Mouse (Mus musculus) gastrocnemius, adult 18-20 months (tissue): ENCODE results near the gene Pcsk2. TPM values are rescaled to one million over a fixed set of nuclear protein-coding genes. Genes with fewer than 3 reads are reported as not detected.

Source experiments
- DNase-seq: peaks from one replicate; pipeline ENCODE4 v3.0.0; 2021; ENCODE audit warnings: low spot score
- total RNA-seq, 2 experiments: library from RNA; stranded (reverse); gene quantifications; 2 replicates each; pipeline ENCODE4 v1.2.3; 2021

The Pcsk2 gene
- total RNA-seq, 2 experiments from 2014 or later: 0.05 TPM; not detected in 1

DNA sequence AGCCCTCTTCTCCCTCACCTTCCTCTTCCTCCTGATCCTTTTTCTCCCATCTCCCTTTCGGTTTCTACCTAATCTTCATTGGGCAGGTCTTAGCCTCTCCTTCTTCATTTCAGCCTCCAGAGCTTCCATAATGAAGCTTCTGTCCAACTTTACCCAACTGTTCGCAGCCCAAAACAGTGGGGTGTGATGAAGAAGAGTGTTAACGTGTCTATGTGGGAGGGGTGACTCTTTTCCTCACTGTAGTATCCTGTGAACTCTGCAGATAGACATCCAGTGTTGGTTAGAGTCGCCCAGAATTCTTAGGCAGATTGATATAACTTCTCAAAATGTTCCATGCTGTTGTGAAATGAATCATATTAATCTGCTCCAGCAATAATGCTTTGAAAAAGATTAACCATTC lies 98.4 kb downstream of the Pcsk2 start:
- DNase-seq: no peak

DNA sequence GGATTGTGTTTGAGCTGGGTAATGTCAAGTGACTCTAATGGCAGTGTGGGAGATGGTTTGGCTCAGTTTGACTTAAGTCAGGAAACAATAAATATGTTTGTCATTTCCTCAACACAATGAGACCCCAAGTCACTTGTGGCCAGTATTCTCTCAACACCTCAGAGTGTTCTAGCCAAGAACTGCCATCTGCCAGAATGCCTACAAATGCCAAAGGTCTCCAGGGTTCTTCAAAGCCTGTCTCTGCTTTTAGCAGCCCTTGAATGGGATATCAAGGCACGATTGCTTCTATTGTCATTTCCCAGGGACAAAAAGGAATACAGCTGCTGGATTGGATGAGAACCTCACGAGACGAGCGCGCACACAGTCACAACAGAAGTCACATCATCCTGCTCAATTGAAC lies 100.0 kb downstream of the Pcsk2 start:
- no peak for DNase-seq

- DNase-seq: no peak
These were observed 108.7 kb downstream of the Pcsk2 start for GRCm38 (mm10) chr2:143654621-143655020.

DNA sequence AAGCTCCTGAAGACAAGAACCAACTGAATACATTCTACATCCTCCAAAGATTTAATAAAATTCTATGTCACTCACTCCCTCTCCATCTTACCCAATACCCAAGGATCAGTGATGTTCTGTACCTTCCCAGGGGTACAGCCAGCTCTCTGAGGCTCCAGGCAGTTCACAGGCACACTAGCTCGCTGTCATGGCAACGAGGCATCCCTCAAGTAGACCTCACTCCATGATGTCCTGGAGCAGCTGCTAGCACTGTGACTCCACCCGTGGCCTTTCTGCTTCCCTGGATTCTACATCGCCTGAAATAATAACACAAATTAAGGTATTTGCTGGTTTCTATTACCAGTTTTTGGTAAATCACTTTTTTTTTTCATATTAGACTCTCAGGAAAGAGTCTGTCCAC lies 111.0 kb downstream of the Pcsk2 start:
- no peak for DNase-seq

GRCm38 (mm10) chr2:143666785-143667184 lies 120.8 kb downstream of the Pcsk2 start:
- no peak for DNase-seq

DNA sequence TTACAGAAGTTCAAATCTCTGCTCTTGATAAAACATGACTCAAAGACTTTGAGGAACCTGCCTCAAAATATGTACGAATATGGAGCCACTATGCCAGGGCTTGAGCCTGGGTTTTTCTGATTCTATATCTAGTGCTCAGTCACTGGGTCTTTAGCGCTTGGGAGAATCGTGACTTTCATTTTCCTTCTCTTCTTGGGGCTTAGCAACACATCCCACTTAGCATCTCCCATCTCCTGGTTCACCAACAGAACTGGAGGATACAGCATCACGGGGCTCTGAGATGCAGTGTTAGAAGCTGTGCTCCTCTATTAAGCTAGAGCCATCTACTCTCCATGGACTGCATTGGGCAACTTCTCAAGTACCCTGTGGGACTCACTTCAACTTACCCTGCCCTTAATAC lies 131.9 kb downstream of the Pcsk2 start:
- no peak for DNase-seq

DNA sequence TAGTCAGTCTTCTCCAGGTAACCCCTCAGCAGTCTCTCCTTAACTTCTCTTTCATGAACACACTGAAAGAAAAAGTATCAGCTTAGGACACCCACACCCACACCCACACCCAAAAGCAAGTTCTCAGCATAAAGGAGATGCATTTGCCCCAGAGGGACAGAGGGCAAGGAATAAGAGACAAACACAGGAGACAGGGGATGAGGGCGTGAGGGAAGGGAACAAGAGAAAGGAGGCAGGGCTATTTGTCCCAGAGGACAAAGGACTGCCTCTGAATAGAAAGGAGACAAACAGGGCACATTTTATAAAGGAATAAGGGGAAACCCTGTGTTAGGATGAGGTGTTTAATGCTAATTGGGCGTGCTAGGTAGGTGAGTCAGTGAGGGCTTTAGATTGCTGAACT lies 133.6 kb downstream of the Pcsk2 start:
- no peak for DNase-seq

DNA sequence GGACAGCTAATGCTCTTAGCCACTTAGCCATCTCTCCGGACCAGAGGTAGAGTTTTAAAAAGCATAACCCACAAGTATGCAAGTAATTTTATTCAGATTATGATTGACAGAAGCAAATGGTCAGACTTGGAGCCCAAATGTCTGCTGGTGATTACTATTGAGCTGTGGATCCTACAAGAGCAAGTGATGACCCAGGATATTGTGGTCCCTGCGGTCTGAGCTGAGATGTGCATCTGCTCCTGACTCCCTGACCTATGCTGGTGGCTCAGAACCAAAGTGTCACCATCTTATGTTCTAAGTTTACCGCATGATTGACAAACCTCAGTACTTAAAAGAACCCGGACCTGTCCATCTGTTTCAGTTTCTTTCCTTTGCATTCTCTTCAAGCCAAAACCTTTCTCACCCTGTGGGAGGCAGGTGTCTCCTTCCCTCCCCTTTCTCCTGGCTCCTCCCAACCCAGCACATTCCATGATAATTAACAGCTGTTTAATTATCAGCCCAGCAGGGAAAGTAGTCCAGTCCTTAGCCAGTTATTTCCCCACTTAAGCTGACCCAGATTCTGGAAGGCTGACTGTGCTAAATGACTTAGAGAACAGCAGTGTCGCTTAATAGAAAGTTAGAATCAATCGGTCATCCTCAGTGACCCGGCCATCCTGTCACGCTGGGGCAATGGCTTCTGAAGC lies 136.1 kb downstream of the Pcsk2 start:
- DNase-seq: no peak

DNA sequence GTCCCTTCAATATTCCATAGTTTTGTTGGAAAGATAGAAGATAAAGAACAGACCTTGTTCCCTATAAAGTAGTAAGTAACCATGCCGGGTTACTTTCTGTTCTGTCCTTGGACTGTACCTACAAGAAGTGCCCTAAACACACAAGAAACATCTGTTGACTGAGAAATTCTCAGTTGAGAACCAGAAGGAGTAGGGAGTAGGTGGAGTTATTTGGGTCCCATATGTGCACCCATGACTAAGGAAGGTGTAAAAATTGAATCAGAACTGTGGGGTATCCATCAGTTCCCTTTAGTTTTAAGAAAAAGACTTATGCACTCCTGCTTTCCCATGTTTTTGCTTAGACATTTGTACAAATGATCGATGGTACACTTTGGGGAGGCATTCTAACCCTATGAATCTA lies 137.6 kb downstream of the Pcsk2 start:
- DNase-seq: no peak

DNA sequence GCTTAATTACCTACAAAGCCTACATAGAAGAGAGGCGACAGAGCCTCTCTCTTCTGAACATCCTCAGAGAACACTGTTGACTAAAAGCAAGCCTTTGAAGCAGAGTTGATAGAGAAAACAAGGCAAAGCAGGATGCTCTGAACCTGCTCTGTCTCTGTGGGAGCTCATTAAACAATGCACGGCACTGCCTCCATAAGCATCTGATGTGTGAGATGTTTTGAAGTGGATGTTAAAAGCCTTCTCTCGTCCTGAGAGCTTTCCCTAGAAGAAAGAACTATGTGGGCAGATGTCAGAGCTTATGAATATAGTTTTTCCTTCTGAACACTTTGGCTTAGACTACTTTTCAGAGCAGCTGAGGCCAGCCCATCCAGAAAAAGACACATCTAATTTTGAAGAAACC lies 145.3 kb downstream of the Pcsk2 start:
- no peak for DNase-seq

DNA sequence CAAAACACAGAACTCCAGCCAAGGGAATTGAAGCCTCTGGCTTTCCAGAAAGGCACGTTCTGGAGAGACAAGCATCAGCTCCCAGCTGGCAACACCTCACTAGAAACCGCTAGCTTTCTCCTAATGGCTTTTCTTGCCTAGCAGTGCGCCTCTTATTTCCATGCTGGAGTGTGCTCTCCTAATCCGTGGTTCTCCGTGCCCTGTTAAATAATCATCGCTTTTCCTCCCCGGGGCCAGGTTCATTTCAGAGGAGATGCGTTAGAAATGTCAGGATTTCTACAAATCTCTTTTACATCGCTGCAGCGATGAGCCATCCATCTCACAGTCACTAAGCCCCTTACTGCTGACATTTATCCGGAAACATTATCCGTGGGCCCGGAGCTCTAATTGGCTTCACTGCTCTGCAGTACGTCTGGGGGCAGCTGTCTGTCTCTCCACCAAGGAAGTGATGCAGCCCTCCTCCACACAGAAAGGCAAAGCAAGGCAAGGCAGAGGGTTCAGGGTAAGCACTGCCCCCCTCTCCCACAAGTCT lies 150.1 kb downstream of the Pcsk2 start:
- no peak for DNase-seq

DNA sequence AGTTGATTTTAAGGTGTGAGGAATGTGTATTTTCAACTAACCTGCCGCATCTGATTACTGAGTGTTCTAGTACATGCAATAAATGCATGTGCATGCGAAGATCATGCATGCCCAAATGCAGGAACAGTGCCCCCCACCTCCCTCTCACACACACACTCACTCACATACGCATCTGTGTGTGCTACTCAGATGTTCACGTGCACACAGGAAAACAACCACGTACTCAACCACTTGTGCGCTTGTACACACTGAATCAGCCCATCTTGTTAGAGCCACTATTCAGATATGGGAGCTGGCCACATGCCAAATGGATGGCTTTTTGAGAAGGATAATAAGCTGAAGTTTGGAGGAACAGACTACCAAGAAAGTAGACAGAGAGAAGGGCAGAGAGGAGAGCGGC lies 150.7 kb downstream of the Pcsk2 start:
- no peak for DNase-seq

DNA sequence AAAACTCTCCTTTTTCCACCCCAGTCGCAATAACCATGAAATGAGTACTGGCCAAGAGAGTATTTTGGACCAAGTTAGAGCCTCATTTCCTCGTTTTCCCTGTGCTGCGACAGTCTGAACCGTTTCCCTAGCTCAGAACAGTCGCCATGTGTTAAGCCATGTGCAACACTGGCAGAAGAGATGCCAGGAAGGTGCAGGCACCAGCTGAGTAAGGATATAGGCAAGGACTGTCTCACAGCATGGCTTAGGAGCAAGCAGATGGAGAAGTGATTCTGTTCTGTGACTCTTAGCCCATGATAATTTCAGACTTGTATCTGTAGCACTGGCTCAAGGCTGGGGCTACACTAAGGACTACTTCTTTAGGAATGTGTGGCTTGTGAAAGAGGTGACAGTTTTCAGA lies 155.2 kb downstream of the Pcsk2 start:
- no peak for DNase-seq

GRCm38 (mm10) chr2:143702931-143703344 lies 157.0 kb downstream of the Pcsk2 start:
- DNase-seq: no peak

DNA sequence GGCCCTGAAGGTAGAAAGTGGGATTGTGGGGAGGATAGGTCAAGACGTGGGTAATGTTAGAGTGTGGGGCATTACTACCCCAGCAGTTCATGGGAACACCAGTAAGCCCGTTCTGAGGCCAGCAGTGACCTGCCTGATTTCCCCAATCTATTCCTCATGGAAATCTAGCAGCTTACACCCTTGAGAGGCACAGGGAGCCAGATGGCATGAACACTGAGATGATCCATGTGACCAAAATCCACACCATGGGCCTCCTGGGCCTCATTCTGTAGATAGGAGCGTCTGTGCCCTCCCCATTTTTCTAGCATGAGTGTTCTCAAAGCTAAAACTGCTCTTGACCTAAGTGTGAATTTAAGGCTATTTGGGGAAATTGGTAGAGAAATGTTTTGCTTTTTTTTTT lies 162.2 kb downstream of the Pcsk2 start:
- no peak for DNase-seq

GRCm38 (mm10) chr2:143709249-143709648 lies 163.3 kb downstream of the Pcsk2 start:
- DNase-seq: no peak

GRCm38 (mm10) chr2:143709979-143710378 lies 164.0 kb downstream of the Pcsk2 start:
- no peak for DNase-seq

GRCm38 (mm10) chr2:143711886-143712285 lies 165.9 kb downstream of the Pcsk2 start:
- DNase-seq: no peak

- DNase-seq: no peak
These were observed 166.9 kb downstream of the Pcsk2 start for GRCm38 (mm10) chr2:143712901-143713300.

DNA sequence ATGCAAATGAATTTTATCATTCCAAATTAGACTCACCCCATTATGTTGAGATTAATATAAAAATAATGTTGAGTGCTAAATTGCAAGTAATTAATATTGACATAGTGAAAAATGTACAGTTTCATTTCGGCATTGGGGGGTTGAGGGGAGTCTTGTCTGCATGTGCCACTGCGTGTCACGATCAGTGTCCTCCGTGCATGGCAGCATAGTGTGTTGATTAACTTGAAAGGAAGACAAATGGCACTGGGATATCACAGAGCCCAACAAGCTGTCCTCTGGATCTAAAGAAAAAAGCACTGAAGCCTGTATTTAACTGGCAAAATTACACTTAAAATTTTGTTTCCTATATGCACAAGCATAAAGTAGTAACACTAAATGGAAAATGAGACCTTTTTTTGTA lies 167.9 kb downstream of the Pcsk2 start:
- DNase-seq: no peak

DNA sequence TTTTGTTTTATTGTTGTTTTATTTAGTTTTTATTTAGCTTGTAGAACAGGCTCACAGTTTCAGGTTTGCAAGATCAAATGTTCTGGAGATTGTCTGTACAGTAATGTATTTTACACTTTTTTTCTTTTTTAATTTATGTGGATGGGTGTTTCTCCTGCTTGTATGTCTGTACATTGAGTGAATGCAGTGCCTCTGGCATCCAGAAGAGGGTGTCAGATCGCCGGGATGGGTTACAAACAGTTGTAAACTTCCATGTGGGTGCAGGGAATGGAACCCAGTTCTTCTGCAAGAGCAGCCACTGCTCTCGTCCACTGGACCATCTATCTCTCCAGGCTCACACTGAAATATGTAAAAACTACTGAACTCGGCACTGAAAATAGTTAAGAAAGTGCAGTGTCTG lies 169.2 kb downstream of the Pcsk2 start:
- DNase-seq: no peak

- no peak for DNase-seq
These were observed 177.3 kb downstream of the Pcsk2 start for GRCm38 (mm10) chr2:143723231-143723630.

- DNase-seq: no peak
These were observed 178.1 kb downstream of the Pcsk2 start for GRCm38 (mm10) chr2:143724101-143724500.

GRCm38 (mm10) chr2:143724720-143725119 lies 178.8 kb downstream of the Pcsk2 start:
- no peak for DNase-seq
